Comparison of ENCODE assay signal across 28 mouse cellular contexts in genomic region chr12:104794957-104795356, GRCm38 (mm10). TPM values are rescaled to one million over a fixed set of nuclear protein-coding genes. Genes with fewer than 3 reads are reported as not detected.
DNase-seq lines count a peak whose midpoint lies in the region; ATAC-seq lines count a peak whose summit lies in the region.
"Had no signal": no experiment of that assay in that cellular context is flagged by ENCODE, and none has a peak within 500 bp of the region (broad histone marks: within the 10 kb centered on the region; RNA-seq: fewer than 3 reads in every experiment).

No protein-coding gene starts in this region.

- peaks cover 15% of the 10 kb centered on the region for H3K9me3 ChIP-seq in kidney, embryonic 16.5 days (ENCODE audit: low read length)
- H3K9me3 ChIP-seq: intestine, embryonic 15.5 days; midbrain, embryonic 12.5 days had no signal

- peaks cover 28% of the 10 kb centered on the region for H3K36me3 ChIP-seq in kidney, embryonic 16.5 days (ENCODE audit: insufficient read depth, low read length)
- H3K36me3 ChIP-seq: liver, embryonic 12.5 days had no signal

- peak; percentile 28 for DNase-seq in adrenal gland, postnatal 14 days
- no peak for DNase-seq in adrenal gland, postnatal 4 days (ENCODE audit: low spot score in 2 of 2)
- no peak for DNase-seq in kidney, adult 8-10 months
- peak; percentile 20 for DNase-seq in right cerebral cortex, adult 18-20 months
- no peak for DNase-seq in right cerebral cortex, postnatal 14 days
- DNase-seq in urinary bladder, adult 18-20 months (ENCODE audit: low spot score in 2 of 2): no peak
- DNase-seq: adrenal gland, adult 8-10 months; cerebellum, adult 9-10 months; gastrocnemius, postnatal 14 days; heart, adult 11 months; kidney, adult 9 months; layer of hippocampus, postnatal 36 days; lung, adult 18-20 months; lung, postnatal 10 days; thymus, postnatal 25 days had no signal

- H3K27ac ChIP-seq in kidney, embryonic 16.5 days (ENCODE audit: low read length): no peak overlapping the region
- H3K27ac ChIP-seq: forebrain, embryonic 12.5 days; hindbrain, embryonic 10.5 days; intestine, embryonic 15.5 days; limb, embryonic 13.5 days; liver, embryonic 12.5 days; midbrain, embryonic 12.5 days; stomach, embryonic 15.5 days had no signal

- no peak overlapping the region for H3K4me2 ChIP-seq in kidney, embryonic 16.5 days (replicated peaks; ENCODE audit: low read depth, low read length)
- H3K4me2 ChIP-seq: forebrain, embryonic 12.5 days; heart, embryonic 11.5 days; intestine, embryonic 15.5 days; limb, embryonic 13.5 days; liver, embryonic 12.5 days; midbrain, embryonic 12.5 days; stomach, embryonic 15.5 days had no signal

- no peak overlapping the region for H3K4me3 ChIP-seq in kidney, embryonic 16.5 days (ENCODE audit: low read length)
- H3K4me3 ChIP-seq: forebrain, embryonic 12.5 days; hindbrain, embryonic 10.5 days; intestine, embryonic 15.5 days; limb, embryonic 13.5 days; liver, embryonic 12.5 days; midbrain, embryonic 12.5 days; stomach, embryonic 15.5 days had no signal

- no peaks in the 10 kb centered on the region for H3K27me3 ChIP-seq in kidney, embryonic 16.5 days (ENCODE audit: insufficient read depth, low read length)
- H3K27me3 ChIP-seq: forebrain, embryonic 12.5 days; intestine, embryonic 15.5 days; liver, embryonic 12.5 days; midbrain, embryonic 12.5 days; Patski; stomach, embryonic 15.5 days had no signal

- WGBS in kidney, embryonic 16.5 days: 45% methylated on average over 5 of the region's 5 CpGs

- ATAC-seq in kidney, embryonic 16.5 days (ENCODE audit: low FRiP score, low TSS enrichment): peak; percentile 62
- ATAC-seq: activated CD4-positive, CD25-positive, alpha-beta regulatory T cell, adult 4 months; CD4-positive, CD25-positive, alpha-beta regulatory T cell, adult 4 months; hindbrain, embryonic 16.5 days; intestine, embryonic 15.5 days; liver, embryonic 12.5 days; Patski had no signal

- H3K9ac ChIP-seq in kidney, embryonic 16.5 days (replicated peaks; ENCODE audit: low read length): no peak overlapping the region
- H3K9ac ChIP-seq: forebrain, embryonic 12.5 days; intestine, embryonic 15.5 days; limb, embryonic 13.5 days; liver, embryonic 12.5 days; midbrain, embryonic 12.5 days; stomach, embryonic 15.5 days had no signal

- H3K4me1 ChIP-seq in kidney, embryonic 16.5 days (ENCODE audit: insufficient read depth, low read length): no peaks in the 10 kb centered on the region
- H3K4me1 ChIP-seq: intestine, embryonic 15.5 days; liver, embryonic 12.5 days; stomach, embryonic 15.5 days had no signal

RNA-seq across cellular contexts. Expression of gene Dicer1, which starts 43.2 kb away (rescaled TPM):
- total RNA-seq in adrenal gland, postnatal 14 days (2021): 53.3 and 58.6 TPM in 2 replicates
- 10 to 100 TPM; 71.2 to 73.1 TPM for total RNA-seq in adrenal gland, postnatal 4 days (2021)
- polyA plus RNA-seq in kidney, embryonic 16.5 days (2015; fragmentation: Nextera tagmentation; extraction: Ambion mirVana): 17.4 and 21.1 TPM in 2 replicates

Comparison
In these comparisons a context has a peak if more than half of its experiments do, and no peak if none do; other contexts are left out.
1. DNase-seq: peak in adrenal gland, postnatal 14 days (single experiment) and right cerebral cortex, adult 18-20 months (single experiment); none in adrenal gland, postnatal 4 days (0 of 2), kidney, adult 8-10 months (0 of 2), right cerebral cortex, postnatal 14 days (single experiment) and urinary bladder, adult 18-20 months (0 of 2).